Mouse (Mus musculus) mesoderm, embryonic 11.5 days (tissue): ENCODE measurements around the gene Upk1b.
"Not testable (repeated sequence)": the region's sequence is repeated elsewhere in the genome, so short reads cannot be mapped to it uniquely, and the experiment has no call there.

ENCODE experiments used
- DNase-seq: peaks from one replicate; pipeline ENCODE4 v3.0.0-alpha.2; 2012; ENCODE audit warnings: low read depth, low spot score

Gene Upk1b

GRCm38 (mm10) chr16:38800091-38800490 is at the start of gene Upk1b:
TSS of gene Upk1b (minus strand) at chr16:38800328.
- no peak for DNase-seq

GRCm38 (mm10) chr16:38828649-38829048 is 28.5 kb upstream of the Upk1b start, which contains the start of gene 4930435E12Rik:
TSS of gene 4930435E12Rik (minus strand) at chr16:38828749.
- DNase-seq, result no peak

- DNase-seq, result peak; percentile 77
These were observed 12.4 kb upstream of the Upk1b start for GRCm38 (mm10) chr16:38812521-38812920.

GRCm38 (mm10) chr16:38810196-38810595 is 10.1 kb upstream of the Upk1b start:
- DNase-seq, result no peak

GRCm38 (mm10) chr16:38807796-38808195 is 7.7 kb upstream of the Upk1b start:
- not testable (repeated sequence) for DNase-seq

GRCm38 (mm10) chr16:38798957-38799450 is 1.1 kb downstream of the Upk1b start:
- no peak for DNase-seq

- no peak for DNase-seq
These were observed 7.0 kb downstream of the Upk1b start for GRCm38 (mm10) chr16:38793120-38793519.

- DNase-seq, result no peak
These were observed 10.2 kb downstream of the Upk1b start for GRCm38 (mm10) chr16:38789966-38790365.

GRCm38 (mm10) chr16:38789016-38789415 is 11.1 kb downstream of the Upk1b start:
- no peak for DNase-seq

GRCm38 (mm10) chr16:38785301-38785700 is 14.8 kb downstream of the Upk1b start:
- DNase-seq, result no peak

- DNase-seq, result peak; percentile 37
These were observed 17.5 kb downstream of the Upk1b start for GRCm38 (mm10) chr16:38782524-38783067.

GRCm38 (mm10) chr16:38781946-38782345 is 18.2 kb downstream of the Upk1b start:
- DNase-seq, result no peak

- DNase-seq, result no peak
These were observed 19.1 kb downstream of the Upk1b start for GRCm38 (mm10) chr16:38780960-38781572.

- DNase-seq, result no peak
These were observed 23.8 kb downstream of the Upk1b start for GRCm38 (mm10) chr16:38776342-38776741.

GRCm38 (mm10) chr16:38774964-38775746 is 25.0 kb downstream of the Upk1b start:
- no peak for DNase-seq

GRCm38 (mm10) chr16:38772906-38773496 is 27.1 kb downstream of the Upk1b start:
- DNase-seq, result peak; percentile 66

- no peak for DNase-seq
These were observed 29.0 kb downstream of the Upk1b start for GRCm38 (mm10) chr16:38771145-38771544.

- DNase-seq, result no peak
These were observed 30.6 kb downstream of the Upk1b start for GRCm38 (mm10) chr16:38769529-38769928.

- no peak for DNase-seq
These were observed 31.7 kb downstream of the Upk1b start for GRCm38 (mm10) chr16:38768386-38768785.

- no peak for DNase-seq
These were observed 32.4 kb downstream of the Upk1b start for GRCm38 (mm10) chr16:38767761-38768160.

GRCm38 (mm10) chr16:38766671-38767070 is 33.5 kb downstream of the Upk1b start:
- no peak for DNase-seq

GRCm38 (mm10) chr16:38763508-38763907 is 36.6 kb downstream of the Upk1b start:
- DNase-seq, result no peak
